9 mouse cellular contexts compared by ENCODE assay signal in genomic region chr3:31138454-31139424, GRCm38 (mm10). TPM values are rescaled to one million over a fixed set of nuclear protein-coding genes. Genes with fewer than 3 reads are reported as not detected.
DNase-seq lines count a peak whose midpoint lies in the region; ATAC-seq and TF ChIP-seq lines count a peak whose summit lies in the region.
"Had no signal": no experiment of that assay in that cellular context is flagged by ENCODE, and none has a peak within 500 bp of the region (broad histone marks: within the 10 kb centered on the region; RNA-seq: fewer than 3 reads in every experiment).

No protein-coding gene starts in this region.

- intact Hi-C loops in gastrocnemius, adult 2 months (cut with DNase I) = loop anchor here (1.0 to 5.0 kb wide), 3 partner anchors 46 to 546 kb away; no protein-coding TSS in a partner anchor

- CTCF ChIA-PET in Patski (lab: Charles Lee) = interaction anchor here (0.6 to 3.0 kb wide), 34 partner anchors 9 to 1169 kb away, joined by 3 to 31 read pairs (median 4); partner anchors contain the start of gene Cldn11

- peak; percentile 87 for TF ChIP-seq CTCF in Patski (IDR thresholded peaks at IDR 0.05)
- TF ChIP-seq CTCF in gastrocnemius, adult 2 months (IDR thresholded peaks at IDR 0.05) = peak; percentile 88
- peak; percentile 79 for TF ChIP-seq CTCF in lung, embryonic 14.5 days (IDR thresholded peaks at IDR 0.05; ENCODE audit: low read depth)

- H3K27ac ChIP-seq in gastrocnemius, adult 2 months = no peak overlapping the region
- H3K27ac ChIP-seq in lung, embryonic 14.5 days (ENCODE audit: low read depth) = no peak overlapping the region
- H3K27ac ChIP-seq: hindbrain, embryonic 15.5 days had no signal

- H3K9ac ChIP-seq in lung, embryonic 14.5 days = no peak overlapping the region
- H3K9ac ChIP-seq: hindbrain, embryonic 15.5 days had no signal

- H3K36me3 ChIP-seq in lung, embryonic 14.5 days (ENCODE audit: insufficient read depth) = no peaks in the 10 kb centered on the region
- H3K36me3 ChIP-seq: hindbrain, embryonic 15.5 days had no signal

- POLR2A ChIA-PET in Patski (lab: Charles Lee) = interaction anchor here (0.6 to 1.0 kb wide), 2 partner anchors 78 to 82 kb away, joined by 3 read pairs; no protein-coding TSS in a partner anchor

- no peaks in the 10 kb centered on the region for H3K27me3 ChIP-seq in Patski
- H3K27me3 ChIP-seq in lung, embryonic 14.5 days (ENCODE audit: insufficient read depth, low read length) = no peaks in the 10 kb centered on the region
- H3K27me3 ChIP-seq: hindbrain, embryonic 15.5 days had no signal

- 56% methylated on average over 13 of the region's 13 CpGs for WGBS in lung, embryonic 14.5 days

- H3K9me3 ChIP-seq in lung, embryonic 14.5 days (ENCODE audit: low read depth, low read length) = no peaks in the 10 kb centered on the region
- H3K9me3 ChIP-seq: hindbrain, embryonic 15.5 days had no signal

- peak; percentile 73 to 75 for DNase-seq in CD8-positive naive resting alpha-beta T cell, adult 2 months (ENCODE audit: low read depth in 2 of 2, low spot score in 2 of 2)
- peak; percentile 66 for DNase-seq in Patski (ENCODE audit: low read depth, low spot score)
- peak; percentile 86 for DNase-seq in cerebellum, postnatal 14 days
- peak; percentile 65 for DNase-seq in gastrocnemius, adult 2 months
- DNase-seq in kidney, postnatal 25 days = peak; percentile 61 to 87
- peak; percentile 96 for DNase-seq in lung, embryonic 14.5 days
- DNase-seq in right cerebral cortex, adult 2 months (ENCODE audit: low spot score in 2 of 2) = peak; percentile 87
- peak; percentile 62 for DNase-seq in yolk sac, embryonic 10.5 days (ENCODE audit: low spot score)

- no peak overlapping the region for H3K4me3 ChIP-seq in gastrocnemius, adult 2 months
- H3K4me3 ChIP-seq in lung, embryonic 14.5 days (ENCODE audit: low read depth, low read length) = no peak overlapping the region
- H3K4me3 ChIP-seq: hindbrain, embryonic 15.5 days had no signal

- in situ Hi-C loops in Patski (cut with MboI; ENCODE audit: low pct_unique_long_range_greater_than_20kb) = loop anchor here (5.0 to 25.0 kb wide), 2 partner anchors 81 to 1049 kb away; no protein-coding TSS in a partner anchor

- no peak overlapping the region for H3K4me2 ChIP-seq in lung, embryonic 14.5 days
- H3K4me2 ChIP-seq: hindbrain, embryonic 15.5 days had no signal

- ATAC-seq in Patski = peak; percentile 74
- no peak for ATAC-seq in lung, embryonic 14.5 days (ENCODE audit: insufficient read depth)

- H3K4me1 ChIP-seq in lung, embryonic 14.5 days (ENCODE audit: insufficient read depth) = peaks cover 7% of the 10 kb centered on the region; the same call in 1 of the 2 replicates
- H3K4me1 ChIP-seq: hindbrain, embryonic 15.5 days had no signal

RNA-seq across cellular contexts. Expression of gene Cldn11, which starts 11.0 kb away (rescaled TPM):
- polyA plus RNA-seq in Patski (2021) = not detected
- total RNA-seq in gastrocnemius, adult 2 months (2021) = under 1 TPM in 1 of 2 experiments, not detected in 1; 0.17 TPM
- 3.4 and 3.6 TPM in 2 replicates for polyA plus RNA-seq in lung, embryonic 14.5 days (2014; fragmentation: Nextera tagmentation; extraction: Ambion mirVana)

RNA-seq across cellular contexts. Expression of gene Skil, which starts 43.9 kb away (rescaled TPM):
- polyA plus RNA-seq in Patski (2021) = 30.0 TPM
- total RNA-seq in gastrocnemius, adult 2 months (2021) = 10 to 100 TPM in 1 of 2 experiments, 1 to 10 TPM in 1; 8.3 to 19.8 TPM
- 24.0 and 24.6 TPM in 2 replicates for polyA plus RNA-seq in lung, embryonic 14.5 days (2014; fragmentation: Nextera tagmentation; extraction: Ambion mirVana)
